Mouse (Mus musculus) olfactory bulb, adult 2 months (tissue): ENCODE results near the gene Bud23.

Source experiments
- CTCF ChIP-seq: fragments of 200-500 bp; IDR thresholded peaks from 2 replicates; pipeline ENCODE4 v1.5.1; 2012; ENCODE audit warnings: low read depth, mild to moderate bottlenecking, low read length, moderate library complexity; ENCODE audit not compliant: insufficient read depth
- POLR2A ChIP-seq: fragments of 200-500 bp; IDR thresholded peaks from 2 replicates; pipeline ENCODE4 v1.6.1; 2012; ENCODE audit warnings: mild to moderate bottlenecking, low read depth, low read length, moderate library complexity; ENCODE audit not compliant: insufficient read depth

GRCm38 (mm10) chr5:135029007-135029854 lies 35.5 kb downstream of the Bud23 start:
- TF ChIP-seq CTCF (no peak), POLR2A (no peak)
